Mouse (Mus musculus) neural tube, embryonic 15.5 days (tissue): ENCODE results near the gene Rab31. TPM values are rescaled to one million over a fixed set of nuclear protein-coding genes. Genes with fewer than 3 reads are reported as not detected.
A peak's percentile ranks its signal among the peaks of the same experiment; 100 is the strongest.

Experiments used
- ATAC-seq: fragments of 200-750 bp; cut with Nextera tagmentation; 2 replicates; pipeline ENCODE4 v1.8.0; 2017; ENCODE audit warnings: mild to moderate bottlenecking, moderate TSS enrichment, moderate library complexity; ENCODE audit not compliant: low FRiP score
- H3K27ac ChIP-seq: fragments of 300-500 bp; sonication (generic); replicated peaks from 2 replicates; pipeline ENCODE4 v1.5.1; 2015; ENCODE audit warnings: mild to moderate bottlenecking, inconsistent platforms
- H3K27me3 ChIP-seq: fragments of 300-500 bp; sonication (generic); replicated peaks from 2 replicates; pipeline ENCODE4 v1.6.1; 2015; ENCODE audit warnings: inconsistent platforms
- H3K36me3 ChIP-seq: fragments of 300-500 bp; sonication (generic); 2 replicates; pipeline ENCODE4 v1.6.1; 2015; ENCODE audit warnings: inconsistent platforms
- H3K4me1 ChIP-seq: fragments of 300-500 bp; sonication (generic); 2 replicates; pipeline ENCODE4 v1.6.1; 2015; ENCODE audit warnings: inconsistent platforms
- H3K4me2 ChIP-seq: fragments of 300-500 bp; sonication (generic); 2 replicates; pipeline ENCODE4 v1.6.1; 2015; ENCODE audit warnings: inconsistent platforms, mild to moderate bottlenecking, moderate library complexity
- H3K4me3 ChIP-seq: fragments of 300-500 bp; sonication (generic); replicated peaks from 2 replicates; pipeline ENCODE4 v1.5.1; 2015; ENCODE audit warnings: mild to moderate bottlenecking, inconsistent platforms
- H3K9ac ChIP-seq: fragments of 300-500 bp; sonication (generic); replicated peaks from 2 replicates; pipeline ENCODE4 v1.6.1; 2015; ENCODE audit warnings: mild to moderate bottlenecking, inconsistent platforms
- H3K9me3 ChIP-seq: fragments of 300-500 bp; sonication (generic); replicated peaks from 2 replicates; pipeline ENCODE4 v1.6.1; 2016; ENCODE audit warnings: inconsistent platforms
- WGBS: fragments of 180-500 bp; shearing (Covaris S2); methylation state at CpG from one replicate; pipeline ENCODE4 v1.1.7; 2015; ENCODE audit warnings: mixed read lengths; 5-methylcytosine and 5-hydroxymethylcytosine counted together
- polyA plus RNA-seq: library from polyadenylated mRNA; unstranded; fragments of >200 nt; fragmentation: Nextera tagmentation; extraction: Ambion mirVana; gene quantifications from 2 replicates; pipeline ENCODE4 v1.2.1, GENCODE M21; 2015

Rab31 gene
- polyA plus RNA-seq, 1 experiment from 2014 or later: 56.8 TPM

GRCm38 (mm10) chr17:65700060-65700459 is 72.5 kb downstream of the Rab31 start:
- Histone ChIP-seq H3K27me3 (no peaks in the 10 kb centered on the region), H3K4me3 (no peak overlapping the region), H3K9me3 (no peaks in the 10 kb centered on the region), H3K4me1 (peaks cover 52% of the 10 kb centered on the region), H3K9ac (no peak overlapping the region), H3K4me2 (no peak overlapping the region; the same call in 1 of the 2 replicates), H3K36me3 (no peaks in the 10 kb centered on the region), H3K27ac (peak overlapping the region; percentile 69)
- 21% methylated on average over 4 of the region's 4 CpGs for WGBS
- peak; percentile 32; the same call in 1 of the 2 replicates for ATAC-seq

- ATAC-seq: peak; percentile 35; the same call in 1 of the 2 replicates
- Histone ChIP-seq H3K27me3 (no peaks in the 10 kb centered on the region), H3K9me3 (no peaks in the 10 kb centered on the region), H3K4me3 (no peak overlapping the region), H3K27ac (peak overlapping the region; percentile 77), H3K36me3 (no peaks in the 10 kb centered on the region), H3K4me2 (no peak overlapping the region), H3K9ac (no peak overlapping the region), H3K4me1 (peaks cover 47% of the 10 kb centered on the region)
- 29% methylated on average over 12 of the region's 12 CpGs for WGBS
These were observed 74.6 kb downstream of the Rab31 start for GRCm38 (mm10) chr17:65697791-65698463.

GRCm38 (mm10) chr17:65696939-65697338 is 75.6 kb downstream of the Rab31 start:
- no peaks in the 10 kb centered on the region for H3K27me3 ChIP-seq
- H3K36me3 ChIP-seq: no peaks in the 10 kb centered on the region
- no peak overlapping the region for H3K9ac ChIP-seq
- H3K9me3 ChIP-seq: no peaks in the 10 kb centered on the region
- H3K4me1 ChIP-seq: peaks cover 42% of the 10 kb centered on the region
- no peak overlapping the region for H3K4me3 ChIP-seq
- no peak overlapping the region; the same call in 1 of the 2 replicates for H3K27ac ChIP-seq
- H3K4me2 ChIP-seq: no peak overlapping the region
- no peak for ATAC-seq
- WGBS: 93% methylated on average over 13 of the region's 13 CpGs

- H3K4me2 ChIP-seq: no peak overlapping the region
- H3K36me3 ChIP-seq: 0 out of 2 replicates have a peak, but pooled peaks cover 3% of the 10 kb centered on the region
- no peak overlapping the region for H3K4me3 ChIP-seq
- peaks cover under 1% of the 10 kb centered on the region; the same call in 1 of the 2 replicates for H3K4me1 ChIP-seq
- no peak for ATAC-seq
- H3K9ac ChIP-seq: no peak overlapping the region
- no peaks in the 10 kb centered on the region for H3K27me3 ChIP-seq
- no peak overlapping the region for H3K27ac ChIP-seq
- H3K9me3 ChIP-seq: no peaks in the 10 kb centered on the region
- 84% methylated on average over 4 of the region's 4 CpGs for WGBS
These were observed 80.3 kb downstream of the Rab31 start for GRCm38 (mm10) chr17:65692276-65692675.

- Histone ChIP-seq H3K9me3 (no peaks in the 10 kb centered on the region), H3K36me3 (no peaks in the 10 kb centered on the region), H3K27ac (no peak overlapping the region), H3K9ac (no peak overlapping the region), H3K27me3 (no peaks in the 10 kb centered on the region), H3K4me1 (no peaks in the 10 kb centered on the region; the same call in 1 of the 2 replicates), H3K4me3 (no peak overlapping the region), H3K4me2 (no peak overlapping the region)
- no peak for ATAC-seq
- WGBS: 80% methylated on average over 2 of the region's 2 CpGs
These were observed 88.8 kb downstream of the Rab31 start for GRCm38 (mm10) chr17:65683731-65684130.

- WGBS: 86% methylated on average over 3 of the region's 3 CpGs
- no peak for ATAC-seq
- no peaks in the 10 kb centered on the region; the same call in 1 of the 2 replicates for H3K4me1 ChIP-seq
- no peak overlapping the region for H3K27ac ChIP-seq
- no peaks in the 10 kb centered on the region for H3K36me3 ChIP-seq
- no peak overlapping the region for H3K9ac ChIP-seq
- no peak overlapping the region for H3K4me3 ChIP-seq
- no peaks in the 10 kb centered on the region for H3K27me3 ChIP-seq
- no peaks in the 10 kb centered on the region for H3K9me3 ChIP-seq
- H3K4me2 ChIP-seq: no peak overlapping the region
These were observed 89.2 kb downstream of the Rab31 start for GRCm38 (mm10) chr17:65683316-65683715.

GRCm38 (mm10) chr17:65682071-65682680 is 90.4 kb downstream of the Rab31 start:
- Histone ChIP-seq H3K27me3 (no peaks in the 10 kb centered on the region), H3K4me3 (no peak overlapping the region), H3K9ac (no peak overlapping the region), H3K27ac (no peak overlapping the region), H3K4me1 (no peaks in the 10 kb centered on the region; the same call in 1 of the 2 replicates), H3K36me3 (no peaks in the 10 kb centered on the region), H3K9me3 (no peaks in the 10 kb centered on the region), H3K4me2 (no peak overlapping the region)
- WGBS: 86% methylated on average over 5 of the region's 5 CpGs
- ATAC-seq: no peak

GRCm38 (mm10) chr17:65681516-65681915 is 91.0 kb downstream of the Rab31 start:
- no peak overlapping the region for H3K4me3 ChIP-seq
- no peaks in the 10 kb centered on the region for H3K27me3 ChIP-seq
- WGBS: 93% methylated on average over 6 of the region's 6 CpGs
- no peaks in the 10 kb centered on the region for H3K36me3 ChIP-seq
- no peaks in the 10 kb centered on the region; the same call in 1 of the 2 replicates for H3K4me1 ChIP-seq
- no peak overlapping the region for H3K4me2 ChIP-seq
- no peaks in the 10 kb centered on the region for H3K9me3 ChIP-seq
- ATAC-seq: no peak
- no peak overlapping the region for H3K27ac ChIP-seq
- no peak overlapping the region for H3K9ac ChIP-seq

GRCm38 (mm10) chr17:65680801-65681412 is 91.6 kb downstream of the Rab31 start:
- no peaks in the 10 kb centered on the region; the same call in 1 of the 2 replicates for H3K4me1 ChIP-seq
- no peaks in the 10 kb centered on the region for H3K36me3 ChIP-seq
- H3K9ac ChIP-seq: no peak overlapping the region
- no peak for ATAC-seq
- H3K4me3 ChIP-seq: no peak overlapping the region
- H3K27ac ChIP-seq: no peak overlapping the region
- no peaks in the 10 kb centered on the region for H3K27me3 ChIP-seq
- no peak overlapping the region for H3K4me2 ChIP-seq
- WGBS: 88% methylated on average over 2 of the region's 2 CpGs
- H3K9me3 ChIP-seq: no peaks in the 10 kb centered on the region

GRCm38 (mm10) chr17:65679806-65680446 is 92.6 kb downstream of the Rab31 start:
- H3K4me2 ChIP-seq: no peak overlapping the region
- no peaks in the 10 kb centered on the region for H3K9me3 ChIP-seq
- H3K4me3 ChIP-seq: no peak overlapping the region
- no peak overlapping the region for H3K9ac ChIP-seq
- ATAC-seq: no peak
- no peaks in the 10 kb centered on the region for H3K36me3 ChIP-seq
- no peaks in the 10 kb centered on the region for H3K27me3 ChIP-seq
- no peak overlapping the region for H3K27ac ChIP-seq
- 75% methylated on average over 14 of the region's 14 CpGs for WGBS
- H3K4me1 ChIP-seq: no peaks in the 10 kb centered on the region; the same call in 1 of the 2 replicates

- Histone ChIP-seq H3K4me2 (no peak overlapping the region), H3K27ac (no peak overlapping the region), H3K36me3 (no peaks in the 10 kb centered on the region), H3K9me3 (no peaks in the 10 kb centered on the region), H3K27me3 (no peaks in the 10 kb centered on the region), H3K4me1 (no peaks in the 10 kb centered on the region; the same call in 1 of the 2 replicates), H3K9ac (no peak overlapping the region), H3K4me3 (no peak overlapping the region)
- no peak for ATAC-seq
- WGBS: 92% methylated on average over 1 of the region's 1 CpGs
These were observed 94.8 kb downstream of the Rab31 start for GRCm38 (mm10) chr17:65677742-65678141.
